Mouse (Mus musculus) intestine, embryonic 14.5 days (tissue): ENCODE data around the gene Zfp428. TPM values are rescaled to one million over a fixed set of nuclear protein-coding genes. Genes with fewer than 3 reads are reported as not detected.
A peak's percentile ranks its signal among the peaks of the same experiment; 100 is the strongest.

ENCODE experiments used
- ATAC-seq: fragments of 200-750 bp; cut with Nextera tagmentation; replicated peaks from 2 replicates; pipeline ENCODE4 v1.8.0; 2017; ENCODE audit warnings: low read depth, moderate number of reproducible peaks, moderate TSS enrichment, moderate library complexity; ENCODE audit not compliant: low FRiP score, low TSS enrichment
- DNase-seq: peaks from one replicate; pipeline ENCODE4 v3.0.0-alpha.2; 2018; ENCODE audit warnings: low spot score
- H3K27ac ChIP-seq: fragments of 300-500 bp; sonication (generic); 2 replicates; pipeline ENCODE4 v1.5.1; 2014; ENCODE audit warnings: low read depth, mild to moderate bottlenecking, control low read depth
- H3K27me3 ChIP-seq: fragments of 300-500 bp; sonication (generic); replicated peaks from 2 replicates; pipeline ENCODE4 v1.6.1; 2014; ENCODE audit warnings: low read length, control low read depth; ENCODE audit not compliant: control insufficient read depth, insufficient read depth
- H3K36me3 ChIP-seq: fragments of 300-500 bp; sonication (generic); 2 replicates; pipeline ENCODE4 v1.6.1; 2014; ENCODE audit warnings: low read length, control low read depth; ENCODE audit not compliant: control insufficient read depth, insufficient read depth
- H3K4me1 ChIP-seq: fragments of 300-500 bp; sonication (generic); replicated peaks from 2 replicates; pipeline ENCODE4 v1.6.1; 2014; ENCODE audit warnings: low read length, control low read depth, mixed read lengths; ENCODE audit not compliant: control insufficient read depth, insufficient read depth
- H3K4me2 ChIP-seq: fragments of 300-500 bp; sonication (generic); 2 replicates; pipeline ENCODE4 v1.6.1; 2014; ENCODE audit warnings: low read length
- H3K4me3 ChIP-seq: fragments of 300-500 bp; sonication (generic); 2 replicates; pipeline ENCODE4 v1.5.1; 2014; ENCODE audit warnings: low read depth, low read length, control low read depth, mixed read lengths
- H3K9ac ChIP-seq: fragments of 300-500 bp; sonication (generic); 2 replicates; pipeline ENCODE4 v1.6.1; 2014; ENCODE audit warnings: mild to moderate bottlenecking, low read length
- H3K9me3 ChIP-seq: fragments of 300-500 bp; sonication (generic); 2 replicates; pipeline ENCODE4 v1.6.1; 2016; ENCODE audit warnings: low read length, control low read depth; ENCODE audit not compliant: control insufficient read depth
- WGBS: fragments of 180-500 bp; shearing (Covaris S2); extraction: QIAGEN DNeasy Blood & Tissue Kit; methylation state at CpG from one replicate; pipeline ENCODE4 v1.1.7; 2014; 5-methylcytosine and 5-hydroxymethylcytosine counted together
- polyA plus RNA-seq: library from polyadenylated mRNA; unstranded; fragments of >200 nt; fragmentation: Nextera tagmentation; extraction: Ambion mirVana; gene quantifications from 2 replicates; pipeline ENCODE4 v1.2.1, GENCODE M21; 2014

The Zfp428 gene
- 30.3 and 33.7 TPM in 2 replicates for polyA plus RNA-seq

GRCm38 (mm10) chr7:24506838-24507725, at the start of gene Zfp428:
Gene Zfp428, plus strand, starts transcription at chr7:24507006.
- under 1% methylated on average over 80 of the region's 84 CpGs for WGBS
- Histone ChIP-seq H3K4me3 (peak within 1 kb of the TSS; percentile 76), H3K27me3 (no peaks in the 10 kb centered on the region; the same call in 1 of the 2 replicates), H3K4me2 (peak within 1 kb of the TSS; percentile 59), H3K36me3 (0 out of 2 replicates have a peak, but pooled peaks cover 2% of the 10 kb centered on the region), H3K9me3 (no peaks in the 10 kb centered on the region), H3K9ac (peak within 1 kb of the TSS; percentile 97), H3K27ac (peak within 1 kb of the TSS; percentile 100), H3K4me1 (peaks cover 16% of the 10 kb centered on the region)
- ATAC-seq, result peak; percentile 89
- peak; percentile 92 for DNase-seq

DNA sequence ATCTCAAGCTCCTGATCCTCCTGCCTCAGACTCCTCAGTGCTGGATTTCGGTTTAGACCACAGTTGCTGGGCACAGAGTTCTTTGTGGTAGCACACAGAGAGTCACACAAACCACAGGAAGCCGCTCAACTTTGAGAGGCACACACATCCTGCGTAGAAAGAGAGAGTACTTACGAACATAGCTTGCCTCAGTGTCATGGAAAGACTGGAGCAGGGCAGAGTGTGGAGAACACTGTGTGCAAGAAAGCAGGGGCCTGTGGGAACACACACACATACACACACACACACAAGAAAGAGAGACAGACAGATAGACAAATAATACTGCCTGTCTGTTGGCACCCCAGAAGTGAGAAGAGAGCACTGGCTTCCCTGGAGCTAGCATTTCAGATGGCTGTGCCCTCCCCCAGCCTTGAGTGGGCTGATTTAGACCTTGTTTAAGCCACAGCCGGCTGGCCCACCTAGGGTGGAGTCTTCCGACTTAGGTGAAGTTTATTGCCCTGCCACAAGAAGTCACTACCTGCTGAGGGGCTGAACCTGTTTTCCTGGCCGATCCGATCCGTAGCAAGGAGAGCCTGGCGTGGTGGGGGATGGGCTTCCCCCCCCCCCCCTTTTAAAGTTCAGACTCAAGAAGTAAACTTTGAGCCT, 49.0 kb upstream of the Zfp428 start:
- ATAC-seq, result no peak

DNA sequence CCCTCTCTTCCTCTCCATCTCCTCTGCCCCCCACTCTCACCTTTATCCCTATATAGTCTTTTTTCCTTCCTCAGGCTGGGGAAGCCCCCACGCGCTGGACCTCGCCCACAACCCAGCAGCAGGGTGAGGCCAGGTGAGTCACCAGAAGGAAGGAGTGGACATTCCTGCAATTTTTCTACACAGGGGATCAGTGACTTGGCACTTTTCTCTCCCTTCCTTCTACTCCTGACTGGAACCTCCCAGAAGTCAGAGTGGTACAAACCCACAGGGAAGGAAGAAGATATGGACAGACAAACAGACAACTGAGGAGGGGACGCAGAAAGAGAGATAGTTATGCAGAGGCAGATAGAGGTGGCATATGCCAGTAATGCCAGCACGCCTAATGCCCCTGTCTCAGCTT, 47.4 kb upstream of the Zfp428 start:
- 68% methylated on average over 5 of the region's 5 CpGs for WGBS
- Histone ChIP-seq H3K4me2 (peak overlapping the region; percentile 8; the same call in 1 of the 2 replicates), H3K9me3 (no peaks in the 10 kb centered on the region), H3K27ac (no peak overlapping the region), H3K4me1 (peaks cover 24% of the 10 kb centered on the region), H3K36me3 (no peaks in the 10 kb centered on the region), H3K9ac (no peak overlapping the region), H3K4me3 (no peak overlapping the region), H3K27me3 (no peaks in the 10 kb centered on the region)
- ATAC-seq (peak; percentile 30; the same call in 1 of the 2 replicates), DNase-seq (no peak)

More for the DNA sequence above, 49.0 kb upstream of the Zfp428 start:
- Histone ChIP-seq H3K27ac (no peak overlapping the region), H3K4me2 (no peak overlapping the region), H3K4me3 (no peak overlapping the region), H3K36me3 (no peaks in the 10 kb centered on the region), H3K9ac (no peak overlapping the region), H3K4me1 (peaks cover 18% of the 10 kb centered on the region), H3K27me3 (no peaks in the 10 kb centered on the region), H3K9me3 (no peaks in the 10 kb centered on the region)
- 43% methylated on average over 10 of the region's 10 CpGs for WGBS
- DNase-seq, result no peak

DNA sequence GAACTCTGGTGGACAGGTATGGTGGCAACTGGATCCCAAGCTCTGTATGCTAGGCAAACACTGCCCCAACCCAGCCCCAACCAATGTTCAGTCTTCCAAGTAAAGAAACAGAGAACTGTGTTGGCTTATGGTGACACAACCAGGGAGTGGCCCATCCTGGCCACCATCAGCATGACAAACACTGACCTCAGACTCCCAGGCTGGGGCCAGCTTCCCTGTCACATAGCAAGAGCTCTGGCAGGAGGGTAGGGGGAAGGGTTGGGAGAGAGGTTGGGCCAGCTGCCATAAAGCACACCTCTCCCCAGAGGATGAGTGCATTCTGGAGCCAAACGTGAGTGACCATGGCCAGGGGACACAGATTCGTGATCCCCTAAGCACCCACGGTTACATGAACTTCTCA, 47.0 kb upstream of the Zfp428 start:
- Histone ChIP-seq H3K9ac (no peak overlapping the region), H3K27me3 (no peaks in the 10 kb centered on the region), H3K4me3 (no peak overlapping the region), H3K27ac (no peak overlapping the region), H3K4me1 (peaks cover 24% of the 10 kb centered on the region), H3K9me3 (no peaks in the 10 kb centered on the region), H3K36me3 (no peaks in the 10 kb centered on the region), H3K4me2 (peak overlapping the region; percentile 8; the same call in 1 of the 2 replicates)
- ATAC-seq (peak; percentile 37; the same call in 1 of the 2 replicates), DNase-seq (no peak)
- WGBS, result 54% methylated on average over 3 of the region's 3 CpGs

DNA sequence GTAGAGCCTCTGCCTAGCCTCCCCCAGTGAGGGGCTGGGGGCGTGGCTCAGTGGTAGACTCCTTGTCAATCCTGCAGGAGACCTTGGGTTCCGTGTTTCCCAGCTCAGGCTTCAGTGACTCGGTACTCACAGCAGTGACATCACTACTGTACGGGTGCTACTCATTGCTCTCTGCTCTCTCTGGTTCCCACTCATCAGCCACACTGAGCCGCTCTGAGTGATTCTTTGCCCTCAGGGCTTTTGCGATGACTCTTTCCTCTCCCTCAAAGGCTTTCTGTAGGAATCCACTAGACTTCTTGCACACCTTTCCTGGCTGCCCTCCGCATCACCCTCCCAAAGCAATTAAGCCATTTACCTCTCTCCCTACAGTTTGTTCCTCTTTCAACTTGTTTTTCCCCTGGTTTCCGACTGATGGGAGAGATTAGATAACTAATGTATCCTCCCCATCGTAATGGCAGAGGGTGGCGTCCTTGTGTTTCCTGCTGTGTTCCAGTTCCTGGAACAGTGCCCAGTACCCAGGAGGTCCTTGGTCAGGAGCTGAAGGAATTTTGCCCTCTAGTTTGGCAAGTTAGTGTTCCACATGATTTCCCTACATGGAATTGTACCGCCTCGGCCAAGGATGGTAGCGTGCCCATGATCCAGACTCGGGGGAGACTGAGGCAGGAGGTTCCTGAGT, 45.3 kb upstream of the Zfp428 start:
- Histone ChIP-seq H3K27ac (peak overlapping the region; percentile 51; the same call in 1 of the 2 replicates), H3K4me1 (peaks cover 24% of the 10 kb centered on the region), H3K36me3 (no peaks in the 10 kb centered on the region), H3K27me3 (no peaks in the 10 kb centered on the region), H3K9me3 (no peaks in the 10 kb centered on the region), H3K4me3 (no peak overlapping the region), H3K9ac (no peak overlapping the region), H3K4me2 (no peak overlapping the region; the same call in 1 of the 2 replicates)
- 44% methylated on average over 14 of the region's 14 CpGs for WGBS
- DNase-seq, result no peak
- no peak for ATAC-seq

DNA sequence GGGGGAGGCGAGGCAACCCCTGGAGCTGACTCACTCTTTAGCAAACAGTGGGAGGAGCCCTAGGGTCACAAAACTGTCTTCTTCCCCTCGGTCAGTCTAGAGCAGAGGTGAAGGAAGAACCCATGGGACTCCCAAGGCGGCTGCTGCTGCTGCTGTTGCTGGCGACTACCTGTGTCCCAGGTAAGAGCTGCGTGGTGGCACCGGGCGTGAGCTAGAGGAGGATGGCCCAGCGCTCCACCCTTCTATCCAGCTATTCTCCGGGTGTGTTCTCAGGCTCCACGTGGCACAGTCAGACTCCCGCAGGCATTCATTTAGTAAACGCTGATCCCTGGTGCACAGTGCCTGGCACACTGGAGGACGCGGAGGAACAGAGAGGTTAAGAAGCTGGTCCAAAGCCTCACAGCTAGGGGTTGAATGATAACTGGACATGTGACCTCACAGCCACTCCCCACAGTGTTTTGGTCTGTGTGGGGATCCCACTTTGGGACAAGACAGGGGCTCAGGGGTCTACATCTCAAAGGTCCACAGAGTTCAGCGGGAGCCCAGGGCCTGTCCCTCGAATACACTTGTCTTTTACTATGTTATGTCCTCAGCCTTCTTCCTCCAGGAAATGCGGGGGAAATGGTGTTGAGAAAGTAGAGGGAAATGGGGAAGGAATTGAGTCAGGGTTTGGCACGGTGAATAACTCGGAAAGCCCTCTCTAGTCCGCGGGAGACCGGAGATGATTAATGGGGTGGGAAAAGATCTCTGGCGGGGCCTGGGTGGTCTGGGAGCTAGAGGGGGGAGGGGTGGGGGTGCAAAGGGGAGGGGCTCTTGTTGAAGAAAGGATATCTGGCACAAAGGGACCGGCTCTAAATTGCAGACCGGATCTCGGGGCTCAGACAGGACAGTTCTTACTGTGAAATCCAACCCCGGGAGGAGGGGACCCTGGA, 44.2 kb upstream of the Zfp428 start, which contains the start of gene Plaur:
Gene Plaur (plus strand): TSS at position 97 of the 932 bp plus-strand sequence.
- Histone ChIP-seq H3K9me3 (no peaks in the 10 kb centered on the region), H3K27ac (peak within 1 kb of the TSS; percentile 51), H3K9ac (peak within 1 kb of the TSS; percentile 40), H3K27me3 (no peaks in the 10 kb centered on the region), H3K4me2 (peak within 1 kb of the TSS; percentile 44), H3K4me1 (peaks cover 24% of the 10 kb centered on the region), H3K36me3 (no peaks in the 10 kb centered on the region), H3K4me3 (peak within 1 kb of the TSS; percentile 35)
- 2% methylated on average over 26 of the region's 27 CpGs for WGBS
- DNase-seq (no peak), ATAC-seq (peak; percentile 71)

DNA sequence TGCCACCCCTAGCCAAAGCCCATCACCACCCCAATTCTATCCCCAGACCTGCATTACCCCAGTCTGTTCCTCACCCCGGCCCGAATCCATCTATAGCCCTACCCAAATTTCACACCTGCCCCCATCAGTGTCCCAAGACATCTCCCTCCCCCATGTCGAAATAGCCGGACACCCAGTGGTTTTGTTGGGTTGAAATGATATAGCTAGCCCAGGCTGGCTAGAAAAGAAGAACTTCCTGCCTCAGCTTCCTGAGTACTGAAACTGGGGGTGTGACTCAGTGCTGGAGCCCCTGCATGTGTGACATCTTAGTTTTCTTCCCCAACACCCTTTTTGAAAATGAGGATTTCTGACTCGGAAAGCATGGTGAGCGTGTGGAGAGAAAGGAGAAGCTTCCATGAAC, 40.0 kb upstream of the Zfp428 start:
- no peak overlapping the region for H3K27ac ChIP-seq
- WGBS, result 91% methylated on average over 6 of the region's 6 CpGs
- H3K27me3 ChIP-seq, result no peaks in the 10 kb centered on the region
- no peak overlapping the region for H3K9ac ChIP-seq
- DNase-seq (no peak), ATAC-seq (no peak)
- no peak overlapping the region for H3K4me2 ChIP-seq
- no peaks in the 10 kb centered on the region for H3K9me3 ChIP-seq
- H3K36me3 ChIP-seq, result no peaks in the 10 kb centered on the region
- peaks cover 11% of the 10 kb centered on the region for H3K4me1 ChIP-seq
- H3K4me3 ChIP-seq, result no peak overlapping the region
